24 mouse cellular contexts compared by ENCODE assay signal in genomic region chr10:71041874-71042273, GRCm38 (mm10).
DNase-seq lines count a peak whose midpoint lies in the region; ATAC-seq lines count a peak whose summit lies in the region.
"Had no signal": no experiment of that assay in that cellular context is flagged by ENCODE, and none has a peak within 500 bp of the region (broad histone marks: within the 10 kb centered on the region; RNA-seq: fewer than 3 reads in every experiment).

No protein-coding gene starts in this region.

- 0 out of 2 replicates have a peak, but pooled peaks have one; percentile 36 for ATAC-seq in forebrain, embryonic 13.5 days
- ATAC-seq in forebrain, embryonic 11.5 days (replicated peaks; ENCODE audit: low FRiP score) = no peak
- ATAC-seq in hindbrain, embryonic 14.5 days (ENCODE audit: low FRiP score) = no peak
- no peak for ATAC-seq in hindbrain, embryonic 11.5 days (ENCODE audit: low FRiP score)
- peak; percentile 74; the same call in 1 of the 2 replicates for ATAC-seq in midbrain, embryonic 15.5 days (replicated peaks)
- ATAC-seq: inflammation-experienced regulatory T-cells, adult 6 months had no signal

- H3K4me2 ChIP-seq in forebrain, embryonic 13.5 days = no peak overlapping the region
- H3K4me2 ChIP-seq in forebrain, embryonic 11.5 days (ENCODE audit: low read depth, low read length, severe bottlenecking) = no peak overlapping the region
- H3K4me2 ChIP-seq in hindbrain, embryonic 14.5 days (replicated peaks) = no peak overlapping the region
- no peak overlapping the region for H3K4me2 ChIP-seq in hindbrain, embryonic 11.5 days (replicated peaks; ENCODE audit: low read depth, low read length)
- no peak overlapping the region for H3K4me2 ChIP-seq in midbrain, embryonic 15.5 days
- H3K4me2 ChIP-seq: embryonic facial prominence, embryonic 15.5 days; heart, embryonic 13.5 days; limb, embryonic 15.5 days; lung, embryonic 14.5 days; neural tube, embryonic 12.5 days had no signal

- WGBS in forebrain, embryonic 13.5 days = 39% methylated on average over 4 of the region's 4 CpGs
- 76% methylated on average over 4 of the region's 4 CpGs for WGBS in forebrain, embryonic 11.5 days
- WGBS in hindbrain, embryonic 14.5 days = 47% methylated on average over 4 of the region's 4 CpGs
- 66% methylated on average over 4 of the region's 4 CpGs for WGBS in hindbrain, embryonic 11.5 days
- 42% methylated on average over 4 of the region's 4 CpGs for WGBS in midbrain, embryonic 15.5 days

- no peak for DNase-seq in forebrain, embryonic 11.5 days (ENCODE audit: low spot score)
- DNase-seq in hindbrain, embryonic 14.5 days (ENCODE audit: low spot score) = no peak
- no peak for DNase-seq in hindbrain, embryonic 11.5 days (ENCODE audit: low spot score)
- peak; percentile 40 for DNase-seq in brain, adult 2 months (ENCODE audit: low read depth, low spot score)
- DNase-seq in Muller cell, postnatal 12 days (ENCODE audit: inconsistent ontology term) = no peak
- DNase-seq: adrenal gland, postnatal 14 days; cerebellum, adult 9-10 months; gastrocnemius, postnatal 25 days; heart, adult 2 months; heart, postnatal 14 days; kidney, adult 18-20 months; kidney, postnatal 4 days; left cerebral cortex, postnatal 4 days; lung, embryonic 14.5 days; retina, postnatal 1 day; thymus, postnatal 25 days had no signal

- no peaks in the 10 kb centered on the region for H3K36me3 ChIP-seq in forebrain, embryonic 13.5 days (ENCODE audit: poor library complexity, severe bottlenecking)
- no peaks in the 10 kb centered on the region for H3K36me3 ChIP-seq in forebrain, embryonic 11.5 days (ENCODE audit: control insufficient read depth, insufficient read depth, low read length)
- no peaks in the 10 kb centered on the region for H3K36me3 ChIP-seq in hindbrain, embryonic 14.5 days (replicated peaks; ENCODE audit: control insufficient read depth, insufficient read depth)
- H3K36me3 ChIP-seq in hindbrain, embryonic 11.5 days (ENCODE audit: control insufficient read depth, insufficient read depth, low read length) = no peaks in the 10 kb centered on the region
- no peaks in the 10 kb centered on the region for H3K36me3 ChIP-seq in midbrain, embryonic 15.5 days (replicated peaks)
- H3K36me3 ChIP-seq: embryonic facial prominence, embryonic 15.5 days; limb, embryonic 15.5 days; neural tube, embryonic 12.5 days had no signal

- H3K9me3 ChIP-seq in forebrain, embryonic 13.5 days (replicated peaks) = no peaks in the 10 kb centered on the region
- H3K9me3 ChIP-seq in forebrain, embryonic 11.5 days (ENCODE audit: control insufficient read depth, low read length) = no peaks in the 10 kb centered on the region
- no peaks in the 10 kb centered on the region; the same call in 1 of the 2 replicates for H3K9me3 ChIP-seq in hindbrain, embryonic 14.5 days (ENCODE audit: control insufficient read depth, low read length)
- no peaks in the 10 kb centered on the region for H3K9me3 ChIP-seq in hindbrain, embryonic 11.5 days (ENCODE audit: control insufficient read depth, low read length)
- H3K9me3 ChIP-seq in midbrain, embryonic 15.5 days = no peaks in the 10 kb centered on the region
- H3K9me3 ChIP-seq: embryonic facial prominence, embryonic 15.5 days; heart, embryonic 13.5 days; limb, embryonic 15.5 days; neural tube, embryonic 12.5 days had no signal

- no peak overlapping the region for H3K4me3 ChIP-seq in forebrain, embryonic 13.5 days
- H3K4me3 ChIP-seq in forebrain, embryonic 11.5 days (ENCODE audit: low read depth, low read length) = no peak overlapping the region
- H3K4me3 ChIP-seq in hindbrain, embryonic 14.5 days (replicated peaks; ENCODE audit: low read length) = no peak overlapping the region
- no peak overlapping the region for H3K4me3 ChIP-seq in hindbrain, embryonic 11.5 days (ENCODE audit: low read depth, low read length)
- H3K4me3 ChIP-seq in midbrain, embryonic 15.5 days = no peak overlapping the region
- H3K4me3 ChIP-seq: embryonic facial prominence, embryonic 15.5 days; heart, adult 2 months; heart, embryonic 13.5 days; limb, embryonic 15.5 days; neural tube, embryonic 12.5 days had no signal

- 0 out of 2 replicates have a peak, but pooled peaks cover 13% of the 10 kb centered on the region for H3K4me1 ChIP-seq in forebrain, embryonic 13.5 days
- H3K4me1 ChIP-seq in forebrain, embryonic 11.5 days (replicated peaks; ENCODE audit: control insufficient read depth, insufficient read depth, low read length) = no peaks in the 10 kb centered on the region
- no peaks in the 10 kb centered on the region for H3K4me1 ChIP-seq in hindbrain, embryonic 14.5 days (replicated peaks; ENCODE audit: control insufficient read depth, insufficient read depth, low read length)
- H3K4me1 ChIP-seq in hindbrain, embryonic 11.5 days (replicated peaks; ENCODE audit: control insufficient read depth, insufficient read depth, low read length) = no peaks in the 10 kb centered on the region
- peaks cover 5% of the 10 kb centered on the region for H3K4me1 ChIP-seq in midbrain, embryonic 15.5 days
- H3K4me1 ChIP-seq: heart, embryonic 13.5 days; neural tube, embryonic 12.5 days had no signal

- H3K9ac ChIP-seq in forebrain, embryonic 13.5 days = no peak overlapping the region
- H3K9ac ChIP-seq in forebrain, embryonic 11.5 days (ENCODE audit: low read length) = no peak overlapping the region
- no peak overlapping the region for H3K9ac ChIP-seq in hindbrain, embryonic 14.5 days
- H3K9ac ChIP-seq in hindbrain, embryonic 11.5 days (ENCODE audit: low read depth, low read length) = no peak overlapping the region
- no peak overlapping the region for H3K9ac ChIP-seq in midbrain, embryonic 15.5 days
- H3K9ac ChIP-seq: embryonic facial prominence, embryonic 15.5 days; heart, embryonic 13.5 days; limb, embryonic 15.5 days; liver, embryonic 14.5 days; lung, embryonic 14.5 days; neural tube, embryonic 12.5 days had no signal

- 0 out of 2 replicates have a peak overlapping the region, but pooled peaks have one; percentile 6 for H3K27ac ChIP-seq in forebrain, embryonic 13.5 days
- H3K27ac ChIP-seq in forebrain, embryonic 11.5 days (ENCODE audit: low read depth, low read length) = no peak overlapping the region
- 0 out of 2 replicates have a peak overlapping the region, but pooled peaks have one; percentile 5 for H3K27ac ChIP-seq in hindbrain, embryonic 14.5 days
- H3K27ac ChIP-seq in hindbrain, embryonic 11.5 days (ENCODE audit: low read depth, low read length) = no peak overlapping the region
- peak overlapping the region; percentile 51 for H3K27ac ChIP-seq in midbrain, embryonic 15.5 days
- H3K27ac ChIP-seq: embryonic facial prominence, embryonic 15.5 days; heart, adult 2 months; heart, embryonic 13.5 days; limb, embryonic 15.5 days; liver, embryonic 14.5 days; neural tube, embryonic 12.5 days had no signal

- H3K27me3 ChIP-seq in forebrain, embryonic 13.5 days = no peaks in the 10 kb centered on the region
- no peaks in the 10 kb centered on the region for H3K27me3 ChIP-seq in forebrain, embryonic 11.5 days (ENCODE audit: control insufficient read depth, insufficient read depth, low read length)
- H3K27me3 ChIP-seq in hindbrain, embryonic 14.5 days (ENCODE audit: control insufficient read depth, insufficient read depth, low read length) = no peaks in the 10 kb centered on the region
- no peaks in the 10 kb centered on the region for H3K27me3 ChIP-seq in hindbrain, embryonic 11.5 days (ENCODE audit: control insufficient read depth, insufficient read depth, low read length)
- no peaks in the 10 kb centered on the region for H3K27me3 ChIP-seq in midbrain, embryonic 15.5 days (replicated peaks)
- H3K27me3 ChIP-seq: embryonic facial prominence, embryonic 15.5 days; heart, embryonic 13.5 days; limb, embryonic 15.5 days; neural tube, embryonic 12.5 days had no signal

Comparison
In these comparisons a context has a peak if more than half of its experiments do, and no peak if none do; other contexts are left out.
1. ATAC-seq: peak in forebrain, embryonic 13.5 days (single experiment) and midbrain, embryonic 15.5 days (single experiment); none in forebrain, embryonic 11.5 days (single experiment), hindbrain, embryonic 14.5 days (single experiment) and hindbrain, embryonic 11.5 days (single experiment).
2. H3K27ac ChIP-seq: peak in forebrain, embryonic 13.5 days (single experiment), hindbrain, embryonic 14.5 days (single experiment) and midbrain, embryonic 15.5 days (single experiment); none in forebrain, embryonic 11.5 days (single experiment) and hindbrain, embryonic 11.5 days (single experiment).